Mouse (Mus musculus): ENCODE data around the gene Kat7.

The Kat7 gene

DNA sequence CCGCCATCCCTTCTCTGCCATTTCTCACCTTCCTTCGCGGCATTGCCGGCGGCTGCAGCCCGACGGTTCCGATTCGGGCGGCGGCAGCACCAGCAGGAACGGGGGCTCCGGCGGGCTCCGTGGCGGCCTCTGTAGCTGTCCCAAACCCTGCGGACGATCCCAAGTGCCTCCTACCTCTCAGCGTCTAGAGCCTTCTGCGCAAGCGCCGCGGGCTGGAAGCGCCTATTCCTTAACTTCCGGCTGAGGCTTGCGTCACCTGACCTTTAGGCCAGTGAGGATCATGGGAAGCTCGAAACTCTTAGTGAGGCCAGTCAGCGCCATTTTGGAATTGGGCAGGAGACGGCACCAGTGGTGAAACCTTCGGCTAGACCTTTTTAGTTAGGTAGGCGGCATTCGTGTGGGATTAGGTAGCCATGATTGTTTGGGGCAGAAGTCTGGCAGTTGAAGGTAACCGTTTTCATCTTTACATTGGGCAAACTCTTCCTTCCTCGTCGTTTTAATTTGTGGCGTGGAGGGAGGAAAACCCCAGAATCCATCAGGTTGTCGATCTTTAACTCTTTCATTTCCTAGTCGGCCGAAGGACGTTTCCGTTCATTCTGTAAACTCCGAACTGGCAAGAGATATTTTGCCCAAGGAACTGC lies at the start of gene Kat7:
Gene Kat7 (minus strand): TSS at position 240 of the 641 bp plus-strand sequence.
- DNase-seq = peak; percentile 96 to 98

DNA sequence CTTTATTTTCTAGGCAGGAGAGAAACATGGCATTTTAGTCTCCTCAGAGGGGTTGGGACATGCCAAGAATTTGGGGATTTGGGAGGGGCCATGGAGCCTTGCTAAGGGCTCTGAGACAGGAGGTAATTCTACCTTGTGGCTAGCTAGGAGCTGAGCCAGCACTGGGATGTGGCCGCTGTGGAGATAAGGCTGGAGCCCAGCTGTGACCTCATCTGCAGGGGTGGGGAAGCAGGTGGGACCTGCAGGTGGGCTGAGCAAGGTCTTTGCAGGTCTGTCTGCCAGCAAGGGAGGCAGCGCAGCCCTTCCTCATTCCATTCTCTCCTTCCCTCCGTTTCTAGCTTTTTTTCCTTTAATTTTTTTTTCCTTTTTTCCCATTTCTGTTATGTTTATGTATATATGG lies 48.2 kb upstream of the Kat7 start:
- no peak for DNase-seq

DNA sequence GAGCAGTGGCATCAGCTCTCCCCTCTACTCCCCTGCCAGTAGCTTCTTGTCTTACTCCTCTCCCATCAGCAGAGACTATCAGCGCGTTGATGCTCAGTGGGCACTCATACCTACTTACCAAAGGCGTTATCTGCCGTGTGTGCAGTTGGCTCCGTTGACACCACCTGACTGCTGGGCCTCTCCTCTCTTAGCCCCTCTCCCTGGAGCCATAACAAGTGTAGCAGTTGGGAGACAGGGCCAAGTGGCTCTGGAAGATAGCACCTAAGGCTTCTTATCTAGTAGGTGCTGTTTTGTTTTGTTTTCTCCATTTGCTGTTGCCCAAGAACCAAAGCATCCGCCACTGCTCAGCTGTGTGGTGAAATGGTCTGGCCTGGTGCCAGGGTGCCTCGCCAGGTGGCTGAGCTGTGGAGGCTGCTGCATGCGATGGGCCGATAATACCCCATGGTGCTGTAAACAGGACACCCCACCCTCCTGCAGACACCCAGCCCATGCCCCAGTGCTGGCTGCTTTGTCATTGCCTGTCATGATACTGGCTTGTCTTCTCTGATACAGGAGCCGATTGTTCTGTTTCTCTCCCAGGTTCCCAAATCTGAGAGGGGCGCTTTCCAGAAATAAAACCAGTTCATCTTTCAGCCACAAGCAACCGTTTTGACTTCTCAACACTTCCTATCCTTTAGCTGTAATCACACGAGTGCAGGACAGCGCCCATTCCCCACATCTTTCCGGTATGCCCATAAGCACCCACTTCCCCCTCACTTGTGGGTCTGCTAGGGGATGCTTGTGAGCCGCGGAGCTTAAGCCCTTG lies 46.6 kb upstream of the Kat7 start:
- DNase-seq = peak; percentile 76 to 78

DNA sequence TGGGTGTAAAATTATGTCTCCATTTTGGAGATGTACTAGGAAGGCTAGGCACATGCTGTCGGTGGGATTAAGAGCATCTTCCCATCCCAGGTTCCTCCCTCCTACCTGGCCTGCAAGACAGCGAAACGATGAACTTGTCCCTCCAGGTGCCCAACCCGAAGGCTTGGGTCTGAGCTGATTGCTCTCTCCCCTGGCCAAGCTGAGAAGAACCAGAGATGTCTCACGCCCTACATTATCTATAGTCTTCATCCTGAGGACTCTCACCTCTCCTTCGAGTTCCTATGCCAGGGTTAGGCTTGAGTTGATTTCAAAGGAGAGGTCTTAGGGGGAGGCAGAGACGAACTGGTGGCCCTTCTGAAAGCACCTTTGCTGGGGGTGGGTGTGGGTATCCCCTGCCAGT lies 46.0 kb upstream of the Kat7 start:
- DNase-seq = no peak

DNA sequence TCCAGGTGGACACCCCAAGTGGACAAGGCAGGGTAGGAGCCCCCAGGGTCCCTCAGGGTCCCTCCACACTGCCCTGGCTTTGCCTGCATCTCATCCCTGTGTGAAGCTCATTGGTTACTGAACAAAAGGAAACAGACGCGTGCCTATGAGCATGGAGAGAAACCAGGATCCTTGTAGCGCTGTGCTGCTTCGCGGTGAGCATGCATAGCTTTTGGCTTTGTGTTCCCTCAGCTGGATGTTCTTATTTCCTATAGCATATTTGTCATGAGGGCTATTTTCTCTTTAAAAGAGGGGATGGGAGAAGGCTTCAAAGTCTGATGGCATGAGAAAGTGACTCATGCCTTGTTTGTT lies 45.6 kb upstream of the Kat7 start:
- DNase-seq = no peak

DNA sequence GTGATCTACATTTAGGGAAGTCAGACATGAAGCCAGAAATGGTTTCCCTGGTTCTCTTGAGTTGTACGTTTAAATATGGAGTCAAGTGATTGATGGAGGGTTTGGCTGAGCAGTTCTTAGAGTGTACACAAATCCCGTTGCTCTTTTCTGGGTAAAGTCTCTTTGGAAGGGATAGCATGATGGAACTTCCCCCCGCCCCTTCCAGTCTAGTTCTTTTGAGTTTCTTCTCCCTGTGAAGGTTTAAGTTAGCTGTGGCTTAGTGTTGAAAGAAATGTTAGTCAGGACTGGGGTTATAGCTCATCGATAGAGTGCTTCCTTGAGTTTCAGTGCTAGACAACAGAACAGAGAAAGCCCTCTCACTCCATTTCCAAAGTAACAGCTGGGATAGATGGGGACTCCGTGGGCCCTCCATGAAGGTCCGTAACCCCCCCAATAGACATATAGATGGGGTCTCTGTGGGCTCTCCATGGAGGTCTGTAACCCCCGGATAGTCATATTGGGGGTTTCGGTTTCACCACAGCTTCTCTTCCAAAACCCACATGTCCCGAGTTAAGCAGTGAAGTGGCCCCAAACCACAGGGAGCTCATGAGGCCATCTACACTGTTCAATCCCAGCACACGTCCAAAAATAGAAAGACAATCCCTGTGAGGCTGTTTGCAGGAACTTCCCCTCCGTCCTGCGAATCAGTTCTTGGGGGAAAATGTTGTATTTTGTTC lies 45.1 kb upstream of the Kat7 start:
- no peak for DNase-seq

DNA sequence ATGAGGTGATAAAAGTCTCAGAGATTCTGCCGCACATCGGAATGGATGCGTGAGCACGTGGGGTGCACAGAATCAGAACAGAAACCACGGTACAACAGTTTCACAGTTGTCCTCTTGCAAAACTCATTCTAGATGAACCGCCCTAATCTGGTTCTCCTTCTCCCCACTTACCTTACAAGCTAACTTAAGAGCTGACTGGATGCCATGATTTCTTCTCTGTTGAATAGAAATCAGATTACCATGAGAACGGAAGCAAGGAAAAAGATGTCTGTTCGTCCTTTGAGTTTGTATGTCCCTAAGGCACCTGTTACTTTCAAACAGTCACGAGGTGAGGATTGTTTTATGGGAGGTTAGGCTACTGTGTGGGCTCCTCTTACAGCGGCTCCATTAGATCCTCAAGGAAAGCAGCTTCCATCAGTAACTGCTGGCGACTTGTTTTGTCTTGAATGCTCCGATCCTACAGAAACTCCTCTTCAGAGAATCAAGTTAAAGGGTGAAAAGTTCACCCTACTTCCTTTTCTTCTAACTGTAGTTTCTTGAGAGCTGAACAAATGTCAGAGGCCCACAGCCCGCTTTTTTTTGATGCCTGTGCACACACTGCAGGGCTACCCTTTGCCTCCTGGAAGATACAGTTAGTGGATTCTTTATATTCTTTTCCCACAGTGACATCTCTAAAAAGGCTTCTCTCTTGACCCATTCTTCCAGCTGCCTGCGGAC lies 44.3 kb upstream of the Kat7 start:
- no peak for DNase-seq

DNA sequence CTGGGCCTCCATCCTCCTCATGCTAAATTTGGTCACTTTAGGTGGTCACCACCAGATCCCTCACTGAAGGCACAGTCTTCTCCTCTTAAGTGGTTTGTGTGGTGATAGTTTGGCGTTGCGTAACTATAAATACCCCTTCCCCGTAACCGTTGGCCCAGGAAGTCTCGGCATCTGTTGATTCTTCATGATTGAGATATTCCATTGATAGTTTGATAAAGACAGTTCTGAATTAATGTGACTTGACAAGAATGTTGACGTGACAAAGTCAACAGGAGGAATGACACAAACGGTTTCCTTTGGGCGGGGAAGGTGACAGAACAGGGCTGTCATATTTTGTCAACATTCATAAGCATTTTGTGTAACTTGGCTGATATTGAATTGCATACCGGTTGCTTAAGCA lies 43.2 kb upstream of the Kat7 start:
- no peak for DNase-seq

DNA sequence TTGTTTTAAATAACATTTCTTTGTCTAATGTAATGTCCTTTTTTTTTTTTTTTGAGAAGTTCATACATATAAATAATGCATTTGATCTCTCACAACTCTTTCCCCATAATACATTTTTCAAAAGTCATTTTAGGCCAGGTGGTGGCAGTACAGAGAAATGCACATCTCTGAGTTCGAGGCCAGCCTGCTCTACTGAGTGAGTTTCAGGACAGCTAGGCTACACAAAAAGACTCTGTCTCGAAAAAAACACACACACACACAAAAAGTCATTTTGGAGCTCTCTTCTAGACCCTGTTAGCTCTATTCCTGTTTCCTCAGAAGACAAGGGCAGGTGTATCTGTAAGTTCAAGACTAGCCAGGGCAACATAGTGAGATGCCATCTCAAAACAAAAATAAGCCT lies 42.6 kb upstream of the Kat7 start:
- DNase-seq = no peak

DNA sequence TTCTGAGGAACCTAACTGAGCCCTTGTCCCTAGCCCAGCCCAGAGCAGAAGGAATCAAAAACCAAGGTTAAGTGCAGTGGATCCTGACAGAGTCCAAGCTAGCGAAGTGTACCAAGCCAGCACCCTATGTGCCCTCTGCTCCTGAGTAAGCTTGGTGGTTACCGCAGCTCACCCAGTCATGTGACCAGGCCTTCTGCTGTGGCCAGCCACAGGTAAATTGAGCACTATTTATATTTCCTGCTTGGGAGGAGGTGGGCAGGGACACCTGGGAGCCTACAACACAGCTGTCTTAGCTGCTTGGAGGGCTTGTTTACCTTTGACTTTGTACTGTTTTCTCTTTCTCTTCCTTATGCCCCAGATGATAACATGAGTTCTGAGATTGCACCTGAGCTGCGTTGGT lies 40.9 kb upstream of the Kat7 start:
- no peak for DNase-seq

DNA sequence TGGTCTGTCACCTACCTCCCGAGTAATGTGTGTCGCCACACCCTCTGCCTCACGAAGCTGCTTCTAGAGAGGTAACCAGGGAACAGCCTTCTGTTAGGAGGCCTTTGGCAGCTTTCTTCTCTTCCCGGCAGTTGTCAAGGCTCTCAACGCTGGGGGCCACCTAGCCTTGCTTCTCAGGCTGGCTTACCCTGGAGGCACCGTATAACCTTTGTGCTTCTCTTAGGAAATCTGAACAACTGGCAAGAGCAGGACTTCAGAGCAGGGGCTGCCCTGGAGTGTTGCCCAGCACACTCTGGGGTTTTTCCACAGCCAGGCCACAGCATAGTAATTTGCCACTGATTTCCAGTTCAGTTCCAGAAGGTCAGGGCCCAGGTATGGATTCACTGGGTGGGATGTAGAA lies 40.2 kb upstream of the Kat7 start:
- peak in 1 of 2 experiments; percentile 28 for DNase-seq

DNA sequence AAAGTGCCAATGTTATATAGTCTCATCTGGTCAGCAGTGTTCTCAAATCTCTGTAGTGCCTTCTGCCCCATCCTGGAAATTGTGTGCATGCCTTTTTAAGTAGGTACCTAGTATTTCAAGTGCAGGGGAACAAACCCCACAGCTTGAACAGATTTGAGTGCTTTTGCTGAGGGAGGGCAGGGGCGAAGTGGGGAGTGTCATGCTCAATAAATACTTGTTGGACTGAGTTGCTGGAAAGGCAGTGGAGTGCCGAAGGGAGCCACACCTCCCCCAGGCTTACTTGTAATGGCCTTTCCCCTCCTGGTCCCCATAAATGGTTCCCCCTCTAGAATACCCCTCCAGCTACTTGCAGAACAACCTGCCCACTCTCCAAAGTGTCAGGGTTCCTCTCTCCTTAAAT lies 34.1 kb upstream of the Kat7 start:
- no peak for DNase-seq

DNA sequence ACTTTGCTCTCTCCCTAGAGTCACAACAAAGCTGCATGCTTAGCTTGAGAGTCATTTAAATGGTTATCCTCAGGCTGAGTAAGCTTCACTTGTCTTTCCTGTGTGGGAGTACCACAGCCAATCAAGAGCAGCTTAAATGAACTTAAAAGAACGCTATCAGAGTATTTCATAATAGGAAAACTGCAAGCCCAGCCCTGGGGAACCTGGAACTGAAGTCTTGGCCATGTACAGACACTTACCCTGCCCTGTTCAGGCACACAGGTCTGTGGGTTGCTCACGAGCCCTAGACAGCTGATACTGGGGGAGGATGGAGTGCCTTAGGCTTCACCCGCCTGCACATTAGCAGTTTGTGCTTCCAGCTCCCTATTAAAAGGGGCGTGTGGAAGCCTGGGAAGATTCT lies 33.1 kb upstream of the Kat7 start:
- DNase-seq = no peak

DNA sequence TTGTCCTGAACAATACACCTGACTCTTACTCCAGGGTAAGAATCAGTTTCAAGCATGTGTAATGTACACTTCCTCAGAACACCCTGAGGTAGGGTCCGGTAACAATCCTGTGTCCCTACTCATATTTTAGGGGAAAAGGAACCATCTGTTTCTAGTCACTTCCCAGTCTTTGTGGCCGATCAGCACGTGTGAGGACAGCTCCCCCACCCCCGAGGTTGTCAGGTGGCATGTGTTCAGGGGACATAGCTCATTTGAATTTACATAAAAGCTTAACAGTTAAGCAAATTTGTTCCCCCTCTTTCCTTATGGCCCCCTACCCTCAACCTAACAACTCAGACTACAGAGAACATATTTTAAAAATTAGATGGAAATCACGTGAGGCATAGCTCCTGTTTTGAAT lies 30.6 kb upstream of the Kat7 start:
- DNase-seq = no peak

DNA sequence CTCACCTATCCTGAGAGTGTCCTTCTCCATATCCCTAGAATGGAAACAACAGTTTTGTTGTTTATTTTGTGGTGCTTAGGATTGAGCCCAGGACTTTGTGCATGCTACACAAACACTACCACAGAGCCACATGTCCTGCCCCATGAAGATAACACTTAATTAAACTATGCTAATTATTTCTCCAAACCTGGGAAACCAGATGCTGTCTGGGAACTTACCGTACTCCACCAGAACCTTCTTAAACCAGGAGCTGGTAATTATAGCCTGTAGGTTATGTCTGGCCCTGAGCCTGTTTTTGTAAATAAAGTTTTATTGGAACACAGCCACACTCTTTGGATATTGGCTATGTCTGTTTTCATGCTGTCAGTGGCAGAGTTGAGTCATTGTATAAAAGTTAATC lies 30.2 kb upstream of the Kat7 start:
- DNase-seq = no peak

DNA sequence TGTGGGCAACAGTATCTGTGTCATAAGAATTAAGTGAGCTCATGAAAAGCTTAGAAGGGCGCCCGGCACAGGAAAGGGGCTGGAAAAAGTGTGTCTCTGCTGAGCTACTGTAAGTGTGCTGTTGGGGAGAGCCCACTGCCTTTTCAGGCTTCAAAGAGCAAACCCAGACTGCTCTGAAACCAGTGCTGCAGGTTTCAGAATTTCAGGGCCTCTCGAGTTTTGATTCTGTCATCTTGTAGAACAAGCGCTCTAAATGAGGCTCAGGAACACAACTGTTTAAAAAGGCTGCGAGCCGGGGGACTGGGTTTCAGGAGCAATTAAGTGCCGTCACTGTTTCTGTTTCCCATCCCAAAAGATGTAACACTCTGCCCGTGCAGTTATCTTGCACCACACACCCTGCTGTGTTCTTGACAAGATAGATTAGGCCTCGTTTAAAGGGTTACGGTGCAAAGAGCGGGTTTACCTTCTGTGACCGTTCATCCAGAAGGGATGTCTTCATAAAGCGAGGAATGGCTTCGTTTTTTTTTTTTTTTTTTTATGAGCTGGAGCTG lies 29.5 kb upstream of the Kat7 start:
- DNase-seq = no peak

DNA sequence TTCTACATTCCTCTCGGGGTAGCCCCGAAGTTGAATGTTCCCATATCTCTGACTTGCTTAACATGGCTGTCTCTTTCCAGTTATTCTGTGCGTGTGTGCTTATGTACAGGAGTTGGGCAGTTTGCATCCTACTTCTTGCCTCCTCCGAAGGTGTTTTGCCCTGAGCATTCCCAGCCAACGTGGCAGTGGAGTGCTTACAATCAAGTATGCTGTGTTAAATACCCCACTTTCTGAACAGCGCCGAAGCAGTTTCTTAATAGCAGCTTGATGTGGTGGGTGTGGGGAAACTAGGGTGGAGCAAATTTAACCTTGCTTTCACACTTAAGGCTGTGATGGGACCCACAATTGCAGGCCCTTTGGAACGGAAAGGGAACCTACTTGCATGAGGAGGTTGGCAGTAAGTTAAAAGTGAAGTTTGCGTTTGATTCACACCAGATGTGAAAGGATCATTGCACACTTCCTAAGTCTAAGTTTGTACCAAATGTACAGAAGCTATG lies 27.8 kb upstream of the Kat7 start:
- DNase-seq = no peak

DNA sequence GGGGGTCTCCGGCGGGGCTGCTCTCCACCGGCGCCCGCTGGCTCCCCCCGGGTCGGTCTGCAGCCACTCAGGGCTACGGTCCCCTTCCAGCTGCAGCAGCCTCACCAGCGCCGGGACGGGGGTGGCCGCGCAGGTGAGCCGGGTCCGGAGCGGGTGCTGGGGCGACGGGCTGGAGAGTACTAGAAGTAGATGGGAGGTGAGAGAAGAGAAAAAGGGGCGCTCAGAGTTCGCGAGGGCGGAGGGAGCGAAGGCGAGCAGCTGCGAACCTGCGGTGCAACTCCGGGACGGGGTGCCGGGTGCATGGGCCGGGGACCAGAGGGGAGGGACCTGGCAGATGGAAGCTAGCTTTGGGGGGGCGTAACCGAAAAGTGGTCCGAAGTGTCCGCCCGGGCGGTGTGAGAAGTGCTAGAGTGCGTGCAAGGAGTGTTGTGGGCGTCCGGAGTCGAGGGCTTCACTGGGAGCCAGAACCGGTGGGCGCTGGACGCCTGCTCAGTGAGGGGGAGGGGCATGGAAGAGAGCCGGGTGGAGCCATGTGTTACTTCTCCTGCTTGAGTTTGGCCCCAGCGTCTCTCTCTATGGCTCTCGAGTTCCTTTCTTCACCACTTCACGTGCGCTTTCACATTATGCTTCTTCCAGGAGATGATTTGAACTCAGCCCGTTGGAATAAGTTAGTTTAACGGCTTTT lies 27.2 kb upstream of the Kat7 start:
- DNase-seq = peak; percentile 65 to 74

DNA sequence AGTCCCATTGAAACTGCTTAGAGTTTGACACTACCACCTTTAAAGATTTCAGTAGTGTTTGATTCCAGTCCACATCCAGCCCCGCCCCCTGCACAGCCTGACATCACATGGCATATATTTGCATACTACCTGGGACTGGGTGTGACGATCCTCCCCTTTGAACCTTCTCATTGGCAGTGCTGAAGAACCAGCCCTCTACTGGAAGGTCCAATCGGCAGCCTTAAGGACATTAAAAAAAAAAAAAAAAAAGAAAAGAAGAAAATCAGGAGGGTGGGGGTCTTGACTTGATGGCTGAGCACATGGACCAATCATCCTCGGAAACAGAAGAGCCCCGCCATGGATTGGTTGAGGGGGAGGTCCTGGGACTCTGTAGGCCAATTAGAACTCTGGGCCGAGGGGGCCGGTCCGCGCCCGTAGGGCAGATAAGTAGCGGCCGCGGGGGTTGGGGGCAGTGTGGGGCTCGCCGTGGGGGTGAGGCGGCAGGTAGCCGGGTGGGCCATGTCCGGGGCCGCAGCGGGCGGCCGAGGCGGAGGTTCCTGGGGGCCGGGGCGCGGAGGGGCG lies 26.6 kb upstream of the Kat7 start, which contains the start of gene Fam117a:
Gene Fam117a (plus strand): TSS at position 451 of the 561 bp plus-strand sequence.
- DNase-seq = peak; percentile 85 to 91

DNA sequence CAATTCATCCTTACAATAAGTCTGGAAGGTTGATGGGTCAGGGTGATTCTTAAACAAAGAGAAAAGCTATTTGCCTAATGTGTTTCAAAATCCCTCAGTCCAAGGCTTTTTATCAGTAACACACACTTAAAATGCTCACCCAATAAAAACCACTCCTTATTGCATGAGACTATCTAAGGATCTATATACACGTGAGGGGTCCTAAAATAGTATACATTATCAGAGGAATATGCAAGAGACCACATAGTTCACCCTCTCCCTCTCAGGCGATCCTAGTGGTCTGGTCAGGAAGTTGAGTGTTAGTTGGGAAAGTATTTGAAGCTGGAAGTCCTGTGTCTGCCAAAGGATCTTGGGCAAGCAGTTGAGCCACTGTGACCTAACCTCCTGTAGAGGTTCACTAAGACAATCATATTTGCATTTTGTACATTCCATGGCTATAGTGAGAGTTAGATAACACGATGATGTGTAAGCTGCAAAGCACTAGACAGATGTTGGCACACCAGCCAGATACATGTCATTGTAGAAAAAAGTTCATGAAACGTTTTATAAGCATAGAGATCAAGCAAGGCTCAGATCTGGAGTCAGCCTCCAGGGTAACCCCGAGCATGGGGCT lies 24.5 kb upstream of the Kat7 start:
- DNase-seq = no peak

DNA sequence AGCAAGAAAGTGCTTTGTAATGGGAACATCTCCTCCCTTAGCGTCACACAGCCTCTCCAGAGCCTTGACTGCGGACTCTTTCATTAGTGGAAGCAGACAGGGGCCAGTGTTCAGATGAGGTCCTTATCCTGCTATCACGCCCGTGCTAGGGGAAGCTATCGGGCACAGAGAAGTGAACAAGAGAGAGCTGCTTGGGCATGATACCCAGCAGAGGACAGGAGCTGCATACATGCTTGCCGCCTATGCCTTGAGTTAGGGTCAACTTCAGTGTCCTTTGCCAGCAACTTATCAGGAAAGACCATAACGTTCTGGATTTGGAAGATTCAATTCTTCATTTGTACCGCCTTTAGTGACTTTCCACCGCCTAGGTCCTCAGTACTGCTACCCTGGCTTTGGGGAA lies 23.8 kb upstream of the Kat7 start:
- DNase-seq = no peak
